18 mouse cellular contexts compared by ENCODE assay signal in genomic region chr13:54171761-54172160, GRCm38 (mm10). TPM values are rescaled to one million over a fixed set of nuclear protein-coding genes. Genes with fewer than 3 reads are reported as not detected.
"Had no signal": no experiment of that assay in that cellular context is flagged by ENCODE, and none has a peak within 500 bp of the region (broad histone marks: within the 10 kb centered on the region; RNA-seq: fewer than 3 reads in every experiment).

No protein-coding gene starts in this region.

- H3K9ac ChIP-seq: limb, embryonic 13.5 days; liver, embryonic 13.5 days; midbrain, embryonic 13.5 days; neural tube, embryonic 12.5 days; neural tube, embryonic 15.5 days; stomach, embryonic 15.5 days had no signal

- H3K27ac ChIP-seq: layer of hippocampus, adult 2 months; limb, embryonic 10.5 days; limb, embryonic 13.5 days; liver, embryonic 13.5 days; midbrain, embryonic 13.5 days; neural tube, embryonic 12.5 days; neural tube, embryonic 15.5 days; stomach, embryonic 15.5 days had no signal

- H3K27me3 ChIP-seq: limb, embryonic 13.5 days; liver, embryonic 13.5 days; midbrain, embryonic 13.5 days; neural tube, embryonic 12.5 days; neural tube, embryonic 15.5 days; stomach, embryonic 15.5 days had no signal

- ATAC-seq: midbrain, embryonic 13.5 days had no signal

- H3K4me2 ChIP-seq: limb, embryonic 13.5 days; liver, embryonic 13.5 days; midbrain, embryonic 13.5 days; neural tube, embryonic 12.5 days; neural tube, embryonic 15.5 days; stomach, embryonic 15.5 days had no signal

- H3K36me3 ChIP-seq: limb, embryonic 10.5 days; limb, embryonic 13.5 days; liver, embryonic 13.5 days; midbrain, embryonic 13.5 days; neural tube, embryonic 12.5 days; neural tube, embryonic 15.5 days; stomach, embryonic 15.5 days had no signal

- H3K4me3 ChIP-seq: layer of hippocampus, adult 2 months; limb, embryonic 10.5 days; limb, embryonic 13.5 days; liver, embryonic 13.5 days; midbrain, embryonic 13.5 days; neural tube, embryonic 12.5 days; neural tube, embryonic 15.5 days; stomach, embryonic 15.5 days had no signal

- DNase-seq: kidney, adult 9 months; kidney, postnatal 14 days; layer of hippocampus, adult 9-11 months; liver, embryonic 13.5 days; lung, adult 2 months; lung, postnatal 14 days; retina, postnatal 1 day; right cerebral cortex, postnatal 25 days; spleen, adult 18-20 months; thymus, postnatal 25 days had no signal

- H3K9me3 ChIP-seq: neural tube, embryonic 15.5 days; stomach, embryonic 15.5 days had no signal

- H3K4me1 ChIP-seq: limb, embryonic 10.5 days; limb, embryonic 13.5 days; liver, embryonic 13.5 days; midbrain, embryonic 13.5 days; neural tube, embryonic 12.5 days; neural tube, embryonic 15.5 days; stomach, embryonic 15.5 days had no signal

RNA-seq across cellular contexts. Expression of gene Hrh2, which starts 20.2 kb away (rescaled TPM):
- polyA plus RNA-seq: kidney, embryonic 16.5 days had no signal
